Mouse (Mus musculus): ENCODE data around the gene C87977.
"Not testable (repeated sequence)": the region's sequence is repeated elsewhere in the genome, so short reads cannot be mapped to it uniquely, and the experiment has no call there.

Gene C87977

DNA sequence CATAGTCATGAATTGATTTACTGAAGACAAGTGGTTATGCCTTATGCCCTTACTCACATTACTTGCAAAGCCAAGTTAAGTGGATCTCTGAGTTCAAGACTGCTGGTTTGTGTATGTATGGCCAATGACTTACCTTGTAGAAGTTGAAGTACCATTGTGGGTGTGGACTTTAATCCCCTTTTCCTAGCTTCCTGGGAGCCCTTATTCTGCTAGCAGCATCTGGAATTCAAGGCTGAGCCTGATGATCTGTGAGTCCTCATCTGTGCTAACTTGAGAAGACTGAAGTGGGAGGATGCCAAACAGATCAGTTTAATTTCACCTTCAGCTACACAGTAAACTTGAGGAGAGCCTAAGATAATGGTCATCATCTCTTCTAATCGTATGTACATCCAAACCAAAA, at the start of gene C87977:
Gene C87977, minus strand, starts transcription at position 101 of the 400 bp plus-strand sequence.
- DNase-seq (ENCODE audit: low spot score): not testable (repeated sequence)

DNA sequence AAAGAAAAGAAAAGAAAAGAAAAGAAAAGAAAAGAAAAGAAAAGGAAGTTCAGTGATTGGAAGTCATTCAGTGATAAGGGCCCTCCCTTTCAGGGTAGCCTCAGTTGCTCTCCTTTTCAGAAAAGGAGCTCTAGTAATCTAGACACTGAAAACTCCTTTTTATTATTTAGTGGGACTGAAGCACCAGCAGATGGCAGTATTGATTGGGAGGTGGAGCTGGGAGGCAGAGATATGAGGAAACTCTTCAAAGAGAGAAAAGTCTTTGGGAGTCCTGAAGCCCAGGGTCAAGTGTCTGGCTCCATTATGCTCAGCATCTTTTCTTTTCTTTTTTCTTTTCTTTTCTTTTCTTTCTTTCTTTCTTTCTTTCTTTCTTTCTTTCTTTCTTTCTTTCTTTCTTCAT, 41.6 kb upstream of the C87977 start:
- DNase-seq (ENCODE audit: low spot score): not testable (repeated sequence)

DNA sequence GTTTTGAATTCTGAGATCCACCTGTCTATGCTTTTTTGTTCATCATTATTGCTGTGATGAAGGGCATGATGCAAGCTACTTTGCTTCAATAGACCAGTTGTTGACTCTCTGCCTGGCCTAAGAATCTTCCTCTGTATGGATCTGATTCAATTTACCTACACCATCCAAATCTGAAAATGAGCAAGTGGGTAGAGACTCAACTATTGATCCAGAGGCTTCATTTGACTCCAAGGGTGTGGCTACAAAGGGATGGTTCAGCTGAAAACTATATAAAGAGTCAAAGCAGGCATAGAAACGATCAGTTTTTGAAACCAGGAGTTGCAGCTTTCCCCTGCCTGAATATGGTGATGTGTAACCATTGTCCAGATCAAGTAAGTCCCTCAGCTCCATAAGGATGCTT, 22.7 kb downstream of the C87977 start, which contains the start of gene Oog2:
Gene Oog2, plus strand, starts transcription at position 301 of the 400 bp plus-strand sequence.
- no peak for DNase-seq (ENCODE audit: low spot score)

DNA sequence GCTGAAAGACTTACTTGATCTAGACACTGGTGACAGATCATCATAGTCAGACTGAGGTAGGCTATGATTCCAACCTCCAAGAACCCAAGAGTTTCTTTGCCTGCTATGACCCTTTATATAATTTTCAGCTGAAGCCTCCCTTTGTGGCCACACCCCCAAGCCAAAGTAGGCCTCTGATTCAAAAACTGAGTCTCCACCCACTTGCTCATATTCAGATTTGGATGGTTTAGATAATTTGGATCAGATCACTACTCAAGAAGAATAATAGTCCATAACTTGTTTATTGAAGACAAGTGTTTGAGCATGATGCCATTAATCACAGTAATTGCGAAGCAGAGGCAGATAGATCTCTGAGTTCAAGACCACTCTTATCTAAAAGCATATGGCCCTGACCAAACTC, 50.6 kb downstream of the C87977 start, which contains the start of gene Oog3:
Gene Oog3, minus strand, starts transcription at position 101 of the 400 bp plus-strand sequence.
- DNase-seq (ENCODE audit: low spot score): no peak
